In the genomic region with DNA sequence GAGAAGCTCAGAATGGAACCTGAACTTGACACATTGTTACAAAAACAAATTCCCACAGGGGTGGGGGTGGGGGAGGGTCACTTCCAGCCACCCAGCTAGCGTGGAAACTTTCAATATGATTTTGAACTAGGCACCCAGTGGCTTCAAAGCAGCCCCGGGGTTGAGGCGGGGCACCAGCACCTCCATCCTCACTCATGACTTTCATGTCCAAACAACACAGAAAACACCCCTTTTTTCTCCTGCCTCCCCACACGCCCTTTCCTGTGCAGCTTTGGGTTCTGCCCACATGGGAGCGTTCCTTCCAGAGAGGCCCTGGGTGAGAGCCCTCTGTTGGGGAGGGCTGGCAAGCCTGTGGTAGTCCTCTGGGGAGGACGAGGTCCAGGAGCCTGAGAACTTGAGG, we compare ENCODE assay signal across 17 mouse cellular contexts. TPM values are rescaled to one million over a fixed set of nuclear protein-coding genes. Genes with fewer than 3 reads are reported as not detected.
DNase-seq lines count a peak whose midpoint lies in the region; ATAC-seq and TF ChIP-seq lines count a peak whose summit lies in the region.
"Had no signal": no experiment of that assay in that cellular context is flagged by ENCODE, and none has a peak within 500 bp of the region (broad histone marks: within the 10 kb centered on the region; RNA-seq: fewer than 3 reads in every experiment).

No protein-coding gene starts in this region.

- TF ChIP-seq CTCF in intestine, postnatal 0 days (IDR thresholded peaks at IDR 0.05; ENCODE audit: low read depth): no peak

- H3K36me3 ChIP-seq in intestine, postnatal 0 days (ENCODE audit: control insufficient read depth, insufficient read depth): no peaks in the 10 kb centered on the region
- H3K36me3 ChIP-seq in intestine, embryonic 15.5 days: no peaks in the 10 kb centered on the region
- no peaks in the 10 kb centered on the region for H3K36me3 ChIP-seq in forebrain, embryonic 15.5 days
- H3K36me3 ChIP-seq: forebrain, embryonic 10.5 days; heart, embryonic 10.5 days; hindbrain, embryonic 15.5 days; liver, embryonic 15.5 days had no signal

- no peak overlapping the region for H3K27ac ChIP-seq in intestine, postnatal 0 days (ENCODE audit: low read depth, low read length)
- H3K27ac ChIP-seq in intestine, embryonic 15.5 days: no peak overlapping the region
- H3K27ac ChIP-seq in forebrain, embryonic 15.5 days (replicated peaks): no peak overlapping the region
- H3K27ac ChIP-seq: forebrain, embryonic 10.5 days; heart, embryonic 10.5 days; hindbrain, embryonic 15.5 days; liver, embryonic 15.5 days had no signal

- H3K4me3 ChIP-seq in intestine, postnatal 0 days (ENCODE audit: low read depth, low read length): no peak overlapping the region
- H3K4me3 ChIP-seq in intestine, embryonic 15.5 days (replicated peaks): no peak overlapping the region
- H3K4me3 ChIP-seq in forebrain, embryonic 15.5 days: no peak overlapping the region
- H3K4me3 ChIP-seq: forebrain, embryonic 10.5 days; heart, embryonic 10.5 days; hindbrain, embryonic 15.5 days; liver, embryonic 15.5 days had no signal

- no peak overlapping the region for H3K4me2 ChIP-seq in intestine, postnatal 0 days (replicated peaks; ENCODE audit: low read depth)
- H3K4me2 ChIP-seq in intestine, embryonic 15.5 days (replicated peaks): no peak overlapping the region
- no peak overlapping the region for H3K4me2 ChIP-seq in forebrain, embryonic 15.5 days (replicated peaks)
- H3K4me2 ChIP-seq: hindbrain, embryonic 15.5 days; liver, embryonic 15.5 days had no signal

- 57% methylated on average over 6 of the region's 6 CpGs for WGBS in intestine, postnatal 0 days
- 44% methylated on average over 6 of the region's 6 CpGs for WGBS in intestine, embryonic 15.5 days
- WGBS in forebrain, embryonic 15.5 days: 77% methylated on average over 6 of the region's 6 CpGs

- ATAC-seq in intestine, postnatal 0 days: 0 out of 2 replicates have a peak, but pooled peaks have one; percentile 22
- ATAC-seq in intestine, embryonic 15.5 days: no peak
- ATAC-seq in activated CD4-positive, CD25-positive, alpha-beta regulatory T cell, adult 4 months: peak; percentile 74
- no peak for ATAC-seq in forebrain, embryonic 15.5 days (replicated peaks)
- ATAC-seq: midbrain, embryonic 16.5 days had no signal

- H3K9ac ChIP-seq in intestine, postnatal 0 days (ENCODE audit: low read depth, low read length): no peak overlapping the region
- H3K9ac ChIP-seq in intestine, embryonic 15.5 days: no peak overlapping the region
- no peak overlapping the region for H3K9ac ChIP-seq in forebrain, embryonic 15.5 days (replicated peaks)
- H3K9ac ChIP-seq: hindbrain, embryonic 15.5 days; liver, embryonic 15.5 days had no signal

- H3K4me1 ChIP-seq in intestine, postnatal 0 days (replicated peaks; ENCODE audit: control insufficient read depth, insufficient read depth, low read length): no peaks in the 10 kb centered on the region
- H3K4me1 ChIP-seq in intestine, embryonic 15.5 days (replicated peaks): peaks cover 19% of the 10 kb centered on the region
- H3K4me1 ChIP-seq in forebrain, embryonic 15.5 days: peaks cover 4% of the 10 kb centered on the region; the same call in 1 of the 2 replicates

- peak; percentile 89 for DNase-seq in CD4-positive helper T cell, adult 2 months (ENCODE audit: low read depth, low spot score)
- peak; percentile 44 to 53 for DNase-seq in thymus, postnatal 10 days (ENCODE audit: low spot score in 2 of 2)
- no peak for DNase-seq in gastrocnemius, postnatal 25 days
- DNase-seq: cerebellum, adult 9-10 months; gastrocnemius, postnatal 36 days; heart, postnatal 14 days; kidney, adult 9 months; lung, postnatal 14 days had no signal

- H3K9me3 ChIP-seq in intestine, postnatal 0 days (ENCODE audit: control insufficient read depth): no peaks in the 10 kb centered on the region
- H3K9me3 ChIP-seq in intestine, embryonic 15.5 days: no peaks in the 10 kb centered on the region
- H3K9me3 ChIP-seq in forebrain, embryonic 15.5 days: no peaks in the 10 kb centered on the region
- H3K9me3 ChIP-seq: forebrain, embryonic 10.5 days; heart, embryonic 10.5 days; hindbrain, embryonic 15.5 days; liver, embryonic 15.5 days had no signal

- no peaks in the 10 kb centered on the region for H3K27me3 ChIP-seq in intestine, postnatal 0 days (replicated peaks; ENCODE audit: control insufficient read depth, insufficient read depth, low read length)
- H3K27me3 ChIP-seq in intestine, embryonic 15.5 days (replicated peaks): no peaks in the 10 kb centered on the region
- no peaks in the 10 kb centered on the region for H3K27me3 ChIP-seq in forebrain, embryonic 15.5 days
- H3K27me3 ChIP-seq: liver, embryonic 15.5 days had no signal

RNA-seq across cellular contexts. Expression of a gene that starts 41.0 kb away (rescaled TPM):
- 13.8 and 14.4 TPM in 2 replicates for polyA plus RNA-seq in intestine, postnatal 0 days (2015; fragmentation: Nextera tagmentation; extraction: Ambion mirVana)
- polyA plus RNA-seq in intestine, embryonic 15.5 days (2015; fragmentation: Nextera tagmentation; extraction: Ambion mirVana): 29.5 and 37.8 TPM in 2 replicates
- polyA plus RNA-seq in activated CD4-positive, CD25-positive, alpha-beta regulatory T cell, adult 4 months (2017; shearing (Covaris generic)): 1 to 10 TPM; 3.9 to 4.6 TPM
- 26.3 and 65.4 TPM in 2 replicates for polyA plus RNA-seq in forebrain, embryonic 15.5 days (2015; fragmentation: Nextera tagmentation; extraction: Ambion mirVana)
- total RNA-seq in gastrocnemius, postnatal 25 days (2021): 10 to 100 TPM; 26.2 to 27.7 TPM

Comparison
In these comparisons a context has a peak if more than half of its experiments do, and no peak if none do; other contexts are left out.
1. ATAC-seq: peak in intestine, postnatal 0 days (single experiment) and activated CD4-positive, CD25-positive, alpha-beta regulatory T cell, adult 4 months (single experiment); none in intestine, embryonic 15.5 days (single experiment) and forebrain, embryonic 15.5 days (single experiment).